Mouse (Mus musculus): ENCODE data around the gene Kctd14. TPM values are rescaled to one million over a fixed set of nuclear protein-coding genes. Genes with fewer than 3 reads are reported as not detected.
A peak's percentile ranks its signal among the peaks of the same experiment; 100 is the strongest.
"Not testable (repeated sequence)": the region's sequence is repeated elsewhere in the genome, so short reads cannot be mapped to it uniquely, and the experiment has no call there.

The Kctd14 gene
- polyA plus RNA-seq, 1 experiment from 2014 or later, result 0.20 TPM

- Histone ChIP-seq H3K27ac (no peak overlapping the region), H3K4me3 (no peak overlapping the region), H3K27me3 (ENCODE audit: insufficient read depth, poor library complexity, severe bottlenecking) (no peaks in the 10 kb centered on the region), H3K36me3 (no peaks in the 10 kb centered on the region), H3K4me1 (replicated peaks) (peaks cover 10% of the 10 kb centered on the region), H3K9me3 (no peaks in the 10 kb centered on the region)
- WGBS, result 88% methylated on average over 8 of the region's 8 CpGs
- no peak for DNase-seq (ENCODE audit: low spot score)
Measured at GRCm38 (mm10) chr7:97420958-97421651, 30.0 kb upstream of the Kctd14 start.

DNA sequence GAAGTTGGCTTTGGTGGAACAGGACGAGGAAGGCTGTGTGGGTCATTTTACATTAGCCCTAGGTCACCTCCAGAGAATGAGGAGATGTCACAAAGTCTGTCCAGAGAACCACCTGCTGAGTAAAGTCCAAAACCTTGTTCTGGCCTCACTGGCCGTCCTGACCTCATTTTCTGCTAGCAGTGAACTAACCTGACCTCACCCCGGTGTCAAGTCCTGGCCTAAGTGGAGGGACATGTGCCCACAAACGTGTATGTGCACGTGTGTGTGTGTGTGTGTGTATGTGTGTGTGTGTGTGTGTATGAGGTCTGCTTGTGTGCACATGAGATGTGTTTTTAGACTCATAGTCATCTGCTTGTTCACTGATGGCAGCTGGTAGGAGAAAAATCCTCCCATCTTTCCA lies 27.4 kb upstream of the Kctd14 start:
- H3K4me1 ChIP-seq (replicated peaks), result peaks cover 7% of the 10 kb centered on the region
- no peaks in the 10 kb centered on the region for H3K9me3 ChIP-seq
- WGBS, result 56% methylated on average over 5 of the region's 5 CpGs
- no peak for DNase-seq (ENCODE audit: low spot score)
- no peak overlapping the region for H3K27ac ChIP-seq
- H3K36me3 ChIP-seq, result no peaks in the 10 kb centered on the region
- no peaks in the 10 kb centered on the region for H3K27me3 ChIP-seq (ENCODE audit: insufficient read depth, poor library complexity, severe bottlenecking)
- no peak overlapping the region for H3K4me3 ChIP-seq

GRCm38 (mm10) chr7:97424621-97425245 lies 26.4 kb upstream of the Kctd14 start:
- Histone ChIP-seq H3K36me3 (no peaks in the 10 kb centered on the region), H3K4me1 (replicated peaks) (peaks cover 8% of the 10 kb centered on the region), H3K4me3 (no peak overlapping the region), H3K27me3 (ENCODE audit: insufficient read depth, poor library complexity, severe bottlenecking) (no peaks in the 10 kb centered on the region), H3K27ac (no peak overlapping the region), H3K9me3 (no peaks in the 10 kb centered on the region)
- DNase-seq (ENCODE audit: low spot score), result peak; percentile 91
- WGBS, result 10% methylated on average over 12 of the region's 12 CpGs

- 69% methylated on average over 6 of the region's 6 CpGs for WGBS
- peaks cover 13% of the 10 kb centered on the region for H3K4me1 ChIP-seq (replicated peaks)
- H3K4me3 ChIP-seq, result no peak overlapping the region
- H3K36me3 ChIP-seq, result no peaks in the 10 kb centered on the region
- peak overlapping the region; percentile 29; the same call in 1 of the 2 replicates for H3K27ac ChIP-seq
- H3K27me3 ChIP-seq (ENCODE audit: insufficient read depth, poor library complexity, severe bottlenecking), result no peaks in the 10 kb centered on the region
- no peak for DNase-seq (ENCODE audit: low spot score)
- H3K9me3 ChIP-seq, result no peaks in the 10 kb centered on the region
Measured at GRCm38 (mm10) chr7:97426566-97426965, 24.6 kb upstream of the Kctd14 start.

DNA sequence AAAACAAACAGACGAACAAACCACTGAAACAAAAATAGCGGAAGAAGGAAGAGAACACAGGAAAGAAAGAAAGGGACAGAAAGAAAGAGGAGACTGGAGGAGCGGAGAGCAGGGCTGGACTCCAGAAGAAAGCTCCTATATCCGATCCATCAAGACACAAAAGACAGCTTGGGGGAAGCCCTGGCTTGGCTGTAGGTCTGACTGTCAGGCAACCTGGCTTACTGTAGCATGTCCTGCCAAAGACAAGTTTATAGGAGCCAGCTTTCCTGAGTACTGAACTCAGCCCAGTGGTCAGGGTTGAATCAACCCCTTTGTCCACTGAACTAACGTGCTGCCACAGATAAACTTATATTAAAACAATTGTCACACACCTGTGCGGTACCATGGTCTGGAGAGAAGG lies 23.8 kb upstream of the Kctd14 start:
- H3K9me3 ChIP-seq, result no peaks in the 10 kb centered on the region
- peaks cover 13% of the 10 kb centered on the region for H3K4me1 ChIP-seq (replicated peaks)
- no peak overlapping the region for H3K27ac ChIP-seq
- H3K36me3 ChIP-seq, result no peaks in the 10 kb centered on the region
- DNase-seq (ENCODE audit: low spot score), result no peak
- WGBS, result 92% methylated on average over 6 of the region's 6 CpGs
- H3K4me3 ChIP-seq, result no peak overlapping the region
- H3K27me3 ChIP-seq (ENCODE audit: insufficient read depth, poor library complexity, severe bottlenecking), result no peaks in the 10 kb centered on the region

GRCm38 (mm10) chr7:97427778-97428420 lies 23.2 kb upstream of the Kctd14 start:
- no peaks in the 10 kb centered on the region for H3K9me3 ChIP-seq
- no peaks in the 10 kb centered on the region for H3K36me3 ChIP-seq
- H3K4me3 ChIP-seq, result no peak overlapping the region
- H3K27ac ChIP-seq, result no peak overlapping the region
- peaks cover 13% of the 10 kb centered on the region for H3K4me1 ChIP-seq (replicated peaks)
- no peaks in the 10 kb centered on the region for H3K27me3 ChIP-seq (ENCODE audit: insufficient read depth, poor library complexity, severe bottlenecking)
- 86% methylated on average over 5 of the region's 5 CpGs for WGBS
- DNase-seq (ENCODE audit: low spot score), result no peak

GRCm38 (mm10) chr7:97429705-97430104 lies 21.4 kb upstream of the Kctd14 start:
- no peak overlapping the region for H3K4me3 ChIP-seq
- H3K27ac ChIP-seq, result peak overlapping the region; percentile 46
- peak; percentile 70 for DNase-seq (ENCODE audit: low spot score)
- 2% methylated on average over 5 of the region's 5 CpGs for WGBS
- H3K4me1 ChIP-seq (replicated peaks), result peaks cover 13% of the 10 kb centered on the region
- H3K36me3 ChIP-seq, result no peaks in the 10 kb centered on the region
- no peaks in the 10 kb centered on the region for H3K9me3 ChIP-seq
- H3K27me3 ChIP-seq (ENCODE audit: insufficient read depth, poor library complexity, severe bottlenecking), result no peaks in the 10 kb centered on the region

GRCm38 (mm10) chr7:97433517-97433916 lies 17.6 kb upstream of the Kctd14 start:
- not testable (repeated sequence) for H3K27ac ChIP-seq; H3K27me3 ChIP-seq (ENCODE audit: insufficient read depth, poor library complexity, severe bottlenecking); DNase-seq (ENCODE audit: low spot score); H3K4me3 ChIP-seq; H3K9me3 ChIP-seq; H3K36me3 ChIP-seq
- WGBS, result 81% methylated on average over 3 of the region's 3 CpGs
- peaks cover 13% of the 10 kb centered on the region for H3K4me1 ChIP-seq (replicated peaks)

DNA sequence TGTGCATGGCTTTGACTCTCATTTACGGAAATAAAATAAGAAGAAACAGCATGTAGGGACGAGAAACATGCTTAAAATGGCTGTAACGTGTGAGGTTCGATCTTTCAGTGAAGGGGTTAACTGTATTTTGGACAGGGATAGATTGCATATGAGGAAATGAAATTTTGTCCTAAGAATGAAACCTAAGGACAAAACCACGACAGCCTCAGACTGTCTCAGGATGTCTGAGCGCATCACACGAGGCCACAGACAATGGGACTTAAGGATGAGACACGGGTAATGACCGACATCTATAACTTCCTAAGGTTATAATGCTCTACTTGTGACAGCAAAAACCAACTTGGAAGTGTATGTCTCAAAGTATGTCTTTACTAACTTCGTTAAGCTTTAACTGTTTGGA lies 16.6 kb upstream of the Kctd14 start:
- Histone ChIP-seq H3K27ac (no peak overlapping the region), H3K27me3 (ENCODE audit: insufficient read depth, poor library complexity, severe bottlenecking) (no peaks in the 10 kb centered on the region), H3K36me3 (no peaks in the 10 kb centered on the region), H3K4me1 (replicated peaks) (peaks cover 7% of the 10 kb centered on the region), H3K4me3 (no peak overlapping the region), H3K9me3 (no peaks in the 10 kb centered on the region)
- 88% methylated on average over 10 of the region's 10 CpGs for WGBS
- no peak for DNase-seq (ENCODE audit: low spot score)

DNA sequence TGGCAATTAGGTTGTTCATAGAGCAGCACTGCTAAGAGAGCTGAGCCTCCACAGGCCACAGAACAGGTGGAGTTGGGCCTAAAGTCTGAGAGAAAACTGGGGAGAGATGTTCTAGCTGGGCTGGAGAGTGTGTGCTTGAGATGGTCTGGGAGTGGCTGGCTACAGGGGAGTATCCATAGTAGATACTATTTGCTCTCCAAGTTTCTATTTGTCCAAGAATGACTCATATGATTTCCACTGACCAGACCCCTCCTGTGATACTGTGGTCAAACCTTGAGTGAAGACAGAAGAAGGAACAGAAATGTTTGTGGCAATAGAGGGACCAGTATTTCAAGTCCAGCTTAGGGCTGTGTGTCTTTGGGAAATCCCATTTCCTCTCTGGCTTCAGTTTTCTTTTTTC lies 12.1 kb upstream of the Kctd14 start:
- Histone ChIP-seq H3K36me3 (no peaks in the 10 kb centered on the region), H3K4me1 (replicated peaks) (no peaks in the 10 kb centered on the region), H3K9me3 (0 out of 2 replicates have a peak, but pooled peaks cover 5% of the 10 kb centered on the region), H3K4me3 (no peak overlapping the region), H3K27ac (no peak overlapping the region), H3K27me3 (ENCODE audit: insufficient read depth, poor library complexity, severe bottlenecking) (no peaks in the 10 kb centered on the region)
- no peak for DNase-seq (ENCODE audit: low spot score)

DNA sequence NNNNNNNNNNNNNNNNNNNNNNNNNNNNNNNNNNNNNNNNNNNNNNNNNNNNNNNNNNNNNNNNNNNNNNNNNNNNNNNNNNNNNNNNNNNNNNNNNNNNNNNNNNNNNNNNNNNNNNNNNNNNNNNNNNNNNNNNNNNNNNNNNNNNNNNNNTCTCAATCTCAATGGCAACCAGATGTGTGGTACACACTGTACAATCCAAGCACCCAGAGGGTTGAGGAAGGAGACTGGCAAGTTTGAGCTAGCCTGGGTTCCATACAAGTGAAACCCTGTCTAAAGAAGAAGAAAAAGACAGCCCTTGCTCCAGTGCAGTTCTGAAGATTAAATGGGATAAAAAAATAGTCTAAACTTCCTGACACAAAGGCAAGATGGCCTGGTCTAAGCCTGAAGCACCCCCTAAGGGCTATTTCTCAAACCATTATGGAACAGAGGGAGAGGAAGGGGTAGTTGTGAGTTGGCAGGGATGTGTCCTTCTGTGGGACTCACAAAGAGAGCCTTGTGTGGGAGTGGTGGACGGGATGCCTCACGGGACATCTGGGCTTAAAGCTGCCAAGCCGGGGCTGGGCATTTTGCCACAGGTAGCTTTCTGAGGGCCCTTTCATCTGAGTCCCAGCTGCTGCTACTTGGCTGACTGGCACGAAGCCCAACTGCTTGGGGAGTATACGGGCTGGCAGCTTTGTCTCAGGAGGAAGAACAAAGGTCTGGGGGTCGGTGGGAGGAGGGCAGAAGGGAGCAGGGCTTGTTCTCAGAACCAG lies 4.8 kb upstream of the Kctd14 start:
- no peak for DNase-seq (ENCODE audit: low spot score)
- Histone ChIP-seq H3K4me1 (replicated peaks) (no peaks in the 10 kb centered on the region), H3K27ac (peak overlapping the region; percentile 17), H3K9me3 (0 out of 2 replicates have a peak, but pooled peaks cover 12% of the 10 kb centered on the region), H3K36me3 (no peaks in the 10 kb centered on the region), H3K27me3 (ENCODE audit: insufficient read depth, poor library complexity, severe bottlenecking) (no peaks in the 10 kb centered on the region), H3K4me3 (no peak overlapping the region)
- 59% methylated on average over 6 of the region's 6 CpGs for WGBS

- WGBS, result 69% methylated on average over 6 of the region's 6 CpGs
- 0 out of 2 replicates have a peak, but pooled peaks cover 10% of the 10 kb centered on the region for H3K9me3 ChIP-seq
- no peak overlapping the region for H3K4me3 ChIP-seq
- H3K4me1 ChIP-seq (replicated peaks), result no peaks in the 10 kb centered on the region
- H3K36me3 ChIP-seq, result no peaks in the 10 kb centered on the region
- peak overlapping the region; percentile 17 for H3K27ac ChIP-seq
- H3K27me3 ChIP-seq (ENCODE audit: insufficient read depth, poor library complexity, severe bottlenecking), result 0 out of 2 replicates have a peak, but pooled peaks cover under 1% of the 10 kb centered on the region
- DNase-seq (ENCODE audit: low spot score), result no peak
Measured at GRCm38 (mm10) chr7:97447050-97447531, 4.0 kb upstream of the Kctd14 start.

Measured in hindbrain, embryonic 10.5 days (tissue).